Mouse (Mus musculus): ENCODE results near the gene Clasp1.

GRCm38 (mm10) chr1:118349922-118350321 lies 38.9 kb upstream of the Clasp1 start:
- TF ChIP-seq EP300 (IDR thresholded peaks at IDR 0.05) (no peak), CTCF (IDR thresholded peaks at IDR 0.05) (no peak)
